Mouse (Mus musculus) embryo, embryonic 9.5 days (tissue): ENCODE data around the gene Surf2.

ENCODE experiments used
- DNase-seq: peaks from one replicate; pipeline ENCODE4 v3.0.0-alpha.2; 2017; ENCODE audit errors: extremely low spot score

The Surf2 gene

GRCm38 (mm10) chr2:26914148-26914941, 1.8 kb upstream of the Surf2 start:
- DNase-seq = no peak

- DNase-seq = no peak
Observed at GRCm38 (mm10) chr2:26916738-26917137, 571 bp downstream of the Surf2 start.

GRCm38 (mm10) chr2:26919684-26920083, 3.5 kb downstream of the Surf2 start:
- DNase-seq = no peak

- no peak for DNase-seq
Observed at GRCm38 (mm10) chr2:26920190-26920855, 4.2 kb downstream of the Surf2 start.

- DNase-seq = no peak
Observed at GRCm38 (mm10) chr2:26921784-26922183, 5.6 kb downstream of the Surf2 start.

GRCm38 (mm10) chr2:26927745-26928476, 11.7 kb downstream of the Surf2 start:
- DNase-seq = no peak

- peak; percentile 56 for DNase-seq
Observed at GRCm38 (mm10) chr2:26930390-26930789, 14.2 kb downstream of the Surf2 start.

GRCm38 (mm10) chr2:26932473-26933303, 16.5 kb downstream of the Surf2 start:
- DNase-seq = no peak

- peak; percentile 97 for DNase-seq
Observed at GRCm38 (mm10) chr2:26933304-26934055, 17.3 kb downstream of the Surf2 start, which contains the start of the genes Surf4 and Stkld1. Surf4 (minus strand) TSS chr2:26933928. Stkld1 (plus strand) TSS chr2:26934047.

- no peak for DNase-seq
Observed at GRCm38 (mm10) chr2:26935286-26935685, 19.1 kb downstream of the Surf2 start.

- DNase-seq = no peak
Observed at GRCm38 (mm10) chr2:26936425-26936824, 20.3 kb downstream of the Surf2 start.

- no peak for DNase-seq
Observed at GRCm38 (mm10) chr2:26941539-26941938, 25.4 kb downstream of the Surf2 start.

GRCm38 (mm10) chr2:26943253-26943652, 27.1 kb downstream of the Surf2 start:
- no peak for DNase-seq

GRCm38 (mm10) chr2:26950411-26950810, 34.2 kb downstream of the Surf2 start:
- DNase-seq = no peak

- DNase-seq = no peak
Observed at GRCm38 (mm10) chr2:26951346-26951905, 35.3 kb downstream of the Surf2 start.

GRCm38 (mm10) chr2:26952193-26952592, 36.0 kb downstream of the Surf2 start:
- DNase-seq = no peak

GRCm38 (mm10) chr2:26952866-26953265, 36.7 kb downstream of the Surf2 start:
- DNase-seq = no peak

- DNase-seq = no peak
Observed at GRCm38 (mm10) chr2:26954735-26955395, 38.7 kb downstream of the Surf2 start.

GRCm38 (mm10) chr2:26956811-26957487, 40.8 kb downstream of the Surf2 start:
- no peak for DNase-seq
